Mouse (Mus musculus) C2C12 (cell line): ENCODE results near the gene Rcan1. TPM values are rescaled to one million over a fixed set of nuclear protein-coding genes. Genes with fewer than 3 reads are reported as not detected.

Experiments
- H3K27me3 ChIP-seq: one replicate; pipeline ENCODE4 v1.6.1; 2011; ENCODE audit not compliant: control insufficient read depth, insufficient read depth, insufficient read length
- H3K36me3 ChIP-seq: one replicate; pipeline ENCODE4 v1.6.1; 2011; ENCODE audit not compliant: control insufficient read depth, insufficient read depth
- H3K4me3 ChIP-seq: one replicate; pipeline ENCODE4 v1.5.1; 2011; ENCODE audit warnings: mild to moderate bottlenecking, control low read depth; ENCODE audit not compliant: poor library complexity, insufficient read depth, severe bottlenecking
- H3K79me2 ChIP-seq: one replicate; pipeline ENCODE4 v1.6.1; 2011; ENCODE audit not compliant: control insufficient read depth, insufficient read depth
- H3K79me3 ChIP-seq: one replicate; pipeline ENCODE4 v1.6.1; 2011; ENCODE audit warnings: low read depth, control low read depth
- H3ac ChIP-seq: one replicate; pipeline ENCODE3; 2011; ENCODE audit warnings: low read depth; ENCODE audit not compliant: control insufficient read depth, insufficient read length
- CEBPB ChIP-seq: IDR thresholded peaks from one replicate; pipeline ENCODE4 v1.6.1; 2011; ENCODE audit warnings: low read depth, mild to moderate bottlenecking, control low read depth, moderate library complexity
- CTCF ChIP-seq: IDR thresholded peaks from one replicate; pipeline ENCODE4 v1.5.1; 2011; ENCODE audit not compliant: control insufficient read depth, insufficient read depth, insufficient read length
- FOSL1 ChIP-seq: IDR thresholded peaks from one replicate; pipeline ENCODE4 v1.8.0; 2011; ENCODE audit warnings: mild to moderate bottlenecking, low read length; ENCODE audit not compliant: poor library complexity, insufficient read depth, severe bottlenecking
- MAX ChIP-seq: IDR thresholded peaks from one replicate; pipeline ENCODE4 v1.6.1; 2011; ENCODE audit warnings: mild to moderate bottlenecking, control low read depth
- MYOD1 ChIP-seq: IDR thresholded peaks from one replicate; pipeline ENCODE4 v1.6.1; 2011; ENCODE audit warnings: low read depth; ENCODE audit not compliant: control insufficient read depth, insufficient read length
- MYOG ChIP-seq: IDR thresholded peaks from one replicate; pipeline ENCODE4 v1.6.1; 2011; ENCODE audit not compliant: control insufficient read depth, insufficient read length; ENCODE audit errors: extremely low read depth
- USF1 ChIP-seq: IDR thresholded peaks from one replicate; pipeline ENCODE4 v1.6.1; 2011; ENCODE audit warnings: low read depth, mild to moderate bottlenecking, control low read depth, moderate library complexity
- polyA plus RNA-seq: library from polyadenylated mRNA; unstranded; fragments of >200 nt; fragmentation: generic; extraction: Trizol; gene quantifications from one replicate; pipeline ENCODE4 v1.2.1, GENCODE M21; 2012; ENCODE audit warnings: missing spikeins

Rcan1 gene
- polyA plus RNA-seq, 1 experiment, result 17.4 TPM

- TF ChIP-seq MYOD1, result no peak
- no peaks in the 10 kb centered on the region for H3K36me3 ChIP-seq
- no peak overlapping the region for H3K4me3 ChIP-seq
- no peak overlapping the region for H3ac ChIP-seq
- H3K27me3 ChIP-seq, result peaks cover 6% of the 10 kb centered on the region
- no peaks in the 10 kb centered on the region for H3K79me2 ChIP-seq
- H3K79me3 ChIP-seq, result no peaks in the 10 kb centered on the region
These were observed 40.4 kb upstream of the Rcan1 start for GRCm38 (mm10) chr16:92510835-92511772.

- no peaks in the 10 kb centered on the region for H3K79me3 ChIP-seq
- no peaks in the 10 kb centered on the region for H3K79me2 ChIP-seq
- no peak for TF ChIP-seq MYOD1
- no peak for TF ChIP-seq USF1
- no peak for TF ChIP-seq CEBPB
- no peak for TF ChIP-seq CTCF
- no peak for TF ChIP-seq FOSL1
- TF ChIP-seq MAX, result no peak
- TF ChIP-seq MYOG, result no peak
- H3K36me3 ChIP-seq, result no peaks in the 10 kb centered on the region
- H3K4me3 ChIP-seq, result no peak overlapping the region
- H3ac ChIP-seq, result no peak overlapping the region
- H3K27me3 ChIP-seq, result peaks cover 6% of the 10 kb centered on the region
These were observed 36.9 kb upstream of the Rcan1 start for GRCm38 (mm10) chr16:92507573-92507972.

- Histone ChIP-seq H3K79me3 (no peaks in the 10 kb centered on the region), H3K36me3 (no peaks in the 10 kb centered on the region), H3ac (no peak overlapping the region), H3K27me3 (peaks cover 20% of the 10 kb centered on the region), H3K4me3 (no peak overlapping the region), H3K79me2 (no peaks in the 10 kb centered on the region)
- no peak for TF ChIP-seq FOSL1
These were observed 32.4 kb upstream of the Rcan1 start for GRCm38 (mm10) chr16:92503105-92503504.

DNA sequence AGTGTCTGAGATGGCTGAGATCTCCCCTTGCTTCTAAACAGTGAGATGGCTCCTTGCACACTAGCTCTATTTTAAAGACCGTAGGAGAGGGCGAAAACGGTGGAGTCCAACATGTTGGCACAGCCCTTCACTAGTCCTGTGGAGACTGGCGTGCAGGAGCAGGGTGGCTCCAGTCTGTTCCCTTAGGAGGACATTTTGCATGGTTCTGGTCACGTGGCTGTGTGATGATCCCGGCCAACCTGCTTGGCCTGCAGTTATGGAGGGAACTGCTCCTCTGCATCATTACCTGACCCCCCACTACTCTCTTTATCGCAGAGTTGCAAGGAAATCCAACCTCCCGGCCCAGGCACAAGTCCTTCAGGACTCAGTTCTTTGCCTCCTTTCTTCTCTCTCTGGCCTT is 29.9 kb upstream of the Rcan1 start:
- Histone ChIP-seq H3K79me3 (no peaks in the 10 kb centered on the region), H3K4me3 (no peak overlapping the region), H3K36me3 (no peaks in the 10 kb centered on the region), H3K79me2 (no peaks in the 10 kb centered on the region), H3ac (no peak overlapping the region), H3K27me3 (peaks cover 15% of the 10 kb centered on the region)
- TF ChIP-seq MYOG (no peak), CTCF (no peak), USF1 (no peak)

DNA sequence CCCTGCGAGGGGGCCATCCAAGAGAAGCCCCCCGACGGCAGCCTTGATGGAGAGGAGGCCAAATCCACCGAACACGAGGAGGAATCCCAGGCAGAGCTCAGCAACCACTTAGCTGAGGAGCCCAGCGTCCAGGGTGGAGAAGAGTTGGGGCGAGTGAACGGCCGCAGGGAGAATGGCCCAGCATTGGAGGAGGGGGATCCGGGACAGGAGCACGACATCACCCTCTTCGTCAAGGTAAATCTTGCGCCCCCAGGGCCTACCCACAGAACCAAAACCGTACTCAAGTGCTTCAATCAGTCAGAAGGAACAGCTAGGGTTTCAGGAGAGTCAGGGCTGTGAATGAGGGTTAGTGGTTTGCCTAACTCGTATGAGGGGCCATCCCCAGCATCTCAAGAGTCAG is 28.7 kb upstream of the Rcan1 start:
- Histone ChIP-seq H3K36me3 (no peaks in the 10 kb centered on the region), H3K27me3 (peaks cover 15% of the 10 kb centered on the region), H3K79me2 (no peaks in the 10 kb centered on the region), H3ac (no peak overlapping the region), H3K79me3 (no peaks in the 10 kb centered on the region), H3K4me3 (no peak overlapping the region)
- TF ChIP-seq MAX (no peak), CTCF (no peak), MYOG (no peak), USF1 (no peak), MYOD1 (no peak), FOSL1 (no peak), CEBPB (no peak)

DNA sequence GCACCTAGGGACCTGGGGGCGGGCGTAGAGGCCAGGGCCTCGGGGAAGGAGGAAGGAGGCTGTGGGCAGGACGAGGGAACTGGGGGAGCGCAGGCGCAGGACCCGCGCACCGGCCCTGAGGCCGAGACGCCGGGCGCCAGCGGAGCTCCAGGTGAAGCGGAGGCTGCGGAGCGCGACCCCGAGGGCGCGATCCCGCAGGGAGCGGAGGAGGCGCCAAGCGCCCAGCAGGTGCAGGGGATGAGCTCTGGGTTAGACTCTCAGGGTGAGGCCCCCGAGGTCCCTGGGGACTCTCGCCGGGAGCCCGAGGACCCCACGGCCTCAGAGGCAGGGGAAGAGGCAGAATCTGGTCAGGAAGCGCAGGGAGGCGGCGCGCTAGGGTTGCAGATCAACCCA is 27.9 kb upstream of the Rcan1 start:
- no peaks in the 10 kb centered on the region for H3K79me2 ChIP-seq
- no peak for TF ChIP-seq FOSL1
- TF ChIP-seq USF1, result no peak
- TF ChIP-seq MYOD1, result no peak
- no peak for TF ChIP-seq MAX
- no peak for TF ChIP-seq MYOG
- no peak for TF ChIP-seq CEBPB
- no peak for TF ChIP-seq CTCF
- H3K36me3 ChIP-seq, result no peaks in the 10 kb centered on the region
- H3K4me3 ChIP-seq, result no peak overlapping the region
- H3ac ChIP-seq, result no peak overlapping the region
- H3K79me3 ChIP-seq, result no peaks in the 10 kb centered on the region
- peaks cover 15% of the 10 kb centered on the region for H3K27me3 ChIP-seq
